Mouse (Mus musculus): ENCODE measurements around the gene Sfxn1.

The Sfxn1 gene

DNA sequence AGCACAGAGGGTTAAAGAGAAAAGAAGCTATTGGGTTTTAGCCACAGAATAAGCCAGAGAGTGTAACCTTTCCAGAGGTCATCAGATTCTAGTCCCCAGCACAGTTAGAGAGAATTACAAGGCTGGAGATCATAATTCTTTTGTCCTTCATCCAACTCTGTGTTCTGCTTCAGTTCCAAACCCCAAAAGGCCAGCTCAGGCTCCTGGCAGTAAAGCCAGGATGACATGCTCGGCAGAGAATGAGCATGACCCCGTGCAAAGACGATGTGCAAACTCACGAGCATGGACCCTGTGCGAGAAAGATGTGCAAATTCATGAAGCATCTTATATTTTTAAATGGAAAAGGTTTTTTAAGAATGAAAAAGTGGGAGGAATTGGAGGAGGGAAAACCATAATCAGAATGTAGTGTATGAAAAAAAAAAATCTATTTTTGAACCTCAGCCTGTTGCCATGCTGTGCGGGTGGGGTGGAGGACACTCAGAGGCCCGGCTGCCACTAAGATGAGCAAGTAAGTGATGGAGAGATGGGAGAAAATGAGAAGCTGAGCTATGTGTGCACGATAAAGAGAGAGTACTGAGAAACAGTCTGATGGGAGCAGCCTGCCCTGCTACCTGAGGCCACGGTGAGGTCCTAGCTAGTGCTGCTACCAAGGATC is 66.2 kb downstream of the Sfxn1 start:
- no peak for DNase-seq (ENCODE audit: low read depth)

DNA sequence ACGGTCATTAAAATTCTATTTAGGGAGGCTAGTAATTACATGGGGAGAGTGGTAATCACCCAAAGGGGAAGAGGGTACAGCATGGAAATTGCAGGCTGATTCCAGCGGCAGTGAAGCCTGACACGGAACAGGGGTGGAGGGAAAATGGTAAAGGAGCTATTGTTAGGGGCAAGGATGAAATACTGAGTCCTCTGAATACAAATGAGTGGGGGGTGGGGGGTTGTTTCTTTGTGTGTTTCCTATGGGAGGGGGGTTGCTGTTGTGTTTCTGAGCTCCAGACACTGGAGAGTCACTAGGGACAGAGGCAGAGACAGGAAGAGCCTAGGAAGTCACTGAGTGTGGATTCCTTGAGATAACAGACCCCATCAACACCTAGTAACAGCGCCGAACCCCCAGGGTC is 72.1 kb downstream of the Sfxn1 start:
- DNase-seq (ENCODE audit: low read depth) = no peak

DNA sequence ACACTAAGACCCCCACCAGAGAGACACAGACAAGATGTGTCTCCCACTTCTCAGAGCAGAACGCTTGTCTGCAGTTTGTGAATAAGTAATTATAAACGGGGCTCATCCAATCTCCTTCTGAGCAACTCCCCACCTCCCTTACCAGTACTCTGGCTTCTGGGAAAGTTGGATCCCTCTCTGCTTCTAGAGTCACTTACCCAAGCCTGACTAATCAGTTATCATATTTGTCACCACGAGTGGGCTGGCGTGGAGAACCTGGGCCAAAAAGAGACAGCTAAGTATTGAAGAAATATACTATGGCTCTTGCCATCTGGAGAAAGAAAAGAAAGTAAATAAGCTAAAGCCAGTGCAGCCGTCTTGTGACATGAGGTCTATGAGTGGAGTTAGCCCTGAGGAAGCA is 73.0 kb downstream of the Sfxn1 start:
- no peak for DNase-seq (ENCODE audit: low read depth)

DNA sequence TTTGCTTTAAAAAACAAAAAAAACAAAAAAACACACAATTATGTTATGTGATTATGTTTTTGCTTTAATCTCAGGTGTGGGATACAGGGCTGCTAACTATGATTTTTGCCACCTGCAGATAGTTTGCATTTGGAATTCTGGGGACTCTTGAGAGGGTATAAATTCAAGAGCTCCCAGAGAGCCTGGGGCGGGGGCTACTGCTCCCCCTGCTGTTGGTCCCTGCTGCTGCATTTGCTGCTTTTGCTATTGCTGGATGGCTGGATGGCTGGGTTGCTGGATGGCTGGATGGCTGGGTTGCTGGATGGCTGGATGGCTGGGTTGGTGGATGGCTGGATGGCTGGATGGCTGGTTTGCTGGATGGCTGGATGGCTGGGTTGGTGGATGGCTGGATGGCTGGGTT is 75.7 kb downstream of the Sfxn1 start:
- DNase-seq (ENCODE audit: low read depth) = no peak

GRCm38 (mm10) chr13:54152421-54152820 is 80.8 kb downstream of the Sfxn1 start:
- no peak for DNase-seq (ENCODE audit: low read depth)

- DNase-seq (ENCODE audit: low read depth) = no peak
These were observed 81.2 kb downstream of the Sfxn1 start for GRCm38 (mm10) chr13:54152911-54153310.

- no peak for DNase-seq (ENCODE audit: low read depth)
These were observed 82.1 kb downstream of the Sfxn1 start for GRCm38 (mm10) chr13:54153672-54154218.

DNA sequence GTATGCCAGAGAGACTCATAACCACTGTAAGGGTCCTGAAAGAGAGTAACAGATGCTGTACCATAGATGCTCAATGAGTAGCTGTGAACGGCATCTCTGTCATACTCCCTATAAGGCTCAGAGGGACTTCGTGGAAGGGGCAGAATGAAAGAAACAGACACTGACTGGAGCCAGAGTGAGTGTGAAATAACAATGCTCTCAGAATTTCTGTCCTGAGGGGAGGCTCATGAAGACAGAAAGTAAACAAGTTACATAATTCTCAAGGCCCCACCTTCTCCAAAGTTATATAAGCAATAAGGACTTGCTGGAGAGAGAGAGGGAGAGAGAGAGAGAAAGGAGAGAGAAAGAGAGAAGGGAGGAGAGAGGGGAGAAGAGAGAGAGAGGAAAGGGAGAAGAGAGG is 84.2 kb downstream of the Sfxn1 start:
- DNase-seq (ENCODE audit: low read depth) = no peak

Measured in naive thymus-derived CD4-positive, alpha-beta T cell, adult 2 months (primary cell).